Mouse (Mus musculus) monocyte, adult 59 days (primary cell): ENCODE measurements around the gene Olfr1153. TPM values are rescaled to one million over a fixed set of nuclear protein-coding genes. Genes with fewer than 3 reads are reported as not detected.

Source experiments
- total RNA-seq, 2 experiments: library from RNA; stranded (reverse); gene quantifications; one replicate each; pipeline ENCODE4 v1.2.4; 2023

Olfr1153 gene
- not detected for total RNA-seq

DNA sequence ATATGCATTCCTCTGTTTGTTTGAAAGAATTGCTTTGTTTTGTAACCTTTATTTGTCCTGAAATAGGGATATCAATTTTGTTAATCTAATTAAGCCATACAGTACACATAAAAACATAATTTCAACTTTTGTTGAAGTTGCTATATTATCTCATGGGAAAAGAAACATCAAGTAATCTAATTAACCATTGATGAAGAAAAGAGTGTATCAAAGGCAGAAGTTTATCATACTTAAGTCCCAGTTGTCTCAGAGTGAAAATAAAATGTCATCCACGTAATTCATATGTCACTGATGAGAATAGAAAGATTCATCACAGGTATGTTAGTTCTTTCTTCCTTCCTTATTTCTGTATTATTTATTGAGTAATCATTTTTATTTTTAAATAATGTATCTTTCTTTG, at the start of gene Olfr1153:
Gene Olfr1153, plus strand, starts transcription at position 301 of the 400 bp plus-strand sequence.

DNA sequence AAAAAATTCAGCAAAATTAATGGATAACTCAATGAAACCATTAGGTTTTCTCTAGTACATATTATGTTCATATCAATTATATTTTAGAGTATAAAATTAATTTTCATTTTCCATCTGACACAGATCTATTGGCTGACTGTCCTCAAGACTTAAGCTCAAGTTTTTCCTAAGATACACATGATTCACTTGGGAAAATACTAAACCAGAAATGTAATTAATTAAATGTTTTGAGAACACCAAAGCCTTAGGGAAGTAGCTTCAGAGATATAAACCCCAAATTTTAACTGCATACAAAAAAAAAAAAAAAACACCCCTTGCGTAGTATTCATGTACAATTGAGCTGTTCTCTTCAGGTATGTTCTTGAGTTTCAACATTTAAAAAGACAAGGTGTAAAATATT, 39.2 kb upstream of the Olfr1153 start, which contains the start of gene Olfr1151:
Gene Olfr1151, plus strand, starts transcription at position 301 of the 400 bp plus-strand sequence.

DNA sequence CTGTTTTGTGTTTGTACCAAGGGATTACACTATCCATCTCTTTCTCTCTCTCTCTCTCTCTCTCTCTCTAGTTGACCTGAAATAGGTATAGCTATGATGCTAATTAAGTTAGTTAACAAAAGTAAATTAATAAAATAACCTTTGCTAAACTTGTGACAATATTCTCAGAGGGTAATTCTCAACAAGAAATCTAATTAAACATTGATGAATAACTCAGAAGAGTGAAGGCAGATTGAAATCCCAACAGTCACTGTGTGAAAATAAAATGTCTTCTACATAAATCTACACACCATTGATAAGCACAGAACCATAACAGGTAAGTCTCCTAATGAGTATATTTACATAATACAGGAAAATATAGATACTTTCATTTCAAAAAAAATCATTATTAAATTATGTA, 28.6 kb upstream of the Olfr1153 start, which contains the start of gene Olfr1152:
Gene Olfr1152, plus strand, starts transcription at position 301 of the 400 bp plus-strand sequence.

DNA sequence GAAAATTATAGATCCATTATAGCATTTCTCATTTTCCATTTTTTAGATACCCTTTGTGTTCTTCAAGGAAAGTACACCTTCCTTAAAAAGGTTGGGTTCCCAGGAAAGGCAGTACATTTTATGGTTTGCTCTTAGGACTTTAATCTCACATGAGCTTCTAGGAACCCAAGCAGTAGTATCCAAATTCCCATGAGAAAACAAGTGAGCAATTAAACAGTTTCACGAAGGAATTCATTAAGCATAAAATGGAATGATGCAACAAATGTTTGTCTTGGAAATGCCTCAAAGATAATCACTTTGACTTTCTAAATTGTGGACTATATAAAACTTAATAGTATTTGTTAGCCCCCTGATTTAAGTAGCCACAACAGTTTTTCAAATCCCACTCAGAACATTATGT, 10.3 kb downstream of the Olfr1153 start, which contains the start of gene Olfr1154:
Gene Olfr1154, minus strand, starts transcription at position 101 of the 400 bp plus-strand sequence.

DNA sequence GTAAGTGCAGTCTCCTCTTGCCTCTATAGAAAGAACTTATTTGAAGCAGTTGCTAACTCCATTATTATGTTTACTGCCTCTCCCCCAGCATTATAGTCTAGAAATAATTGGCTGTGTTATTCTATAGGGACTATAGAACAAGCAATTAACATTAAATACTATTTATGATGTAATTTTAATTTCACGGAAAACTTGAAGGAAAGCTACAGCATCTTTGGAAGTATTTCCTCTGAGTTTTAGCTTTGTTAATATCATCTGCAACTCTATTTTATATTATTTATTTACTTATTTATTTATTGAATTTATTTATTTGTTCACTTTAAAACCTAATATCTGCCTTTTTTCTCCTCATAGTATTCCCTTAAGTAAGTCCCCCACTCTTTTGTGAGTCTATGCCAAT, 50.3 kb downstream of the Olfr1153 start, which contains the start of gene Olfr1155:
Gene Olfr1155, minus strand, starts transcription at position 101 of the 400 bp plus-strand sequence.

Other genes starting within 250 kb of the Olfr1153 start
- not detected for gene Olfr1133, start 247.6 kb upstream of the Olfr1153 start, total RNA-seq
- gene Olfr1134, start 236.5 kb upstream of the Olfr1153 start, total RNA-seq, result not detected
- not detected for gene Olfr1135, start 221.3 kb upstream of the Olfr1153 start, total RNA-seq
- gene Olfr1136, start 201.0 kb upstream of the Olfr1153 start, total RNA-seq, result not detected
- gene Olfr1137, start 181.8 kb upstream of the Olfr1153 start, total RNA-seq, result not detected
- gene Olfr1138, start 155.0 kb upstream of the Olfr1153 start, total RNA-seq, result not detected
- gene Olfr1140, start 151.2 kb upstream of the Olfr1153 start, total RNA-seq, result not detected
- not detected for gene Olfr1141, start 141.0 kb upstream of the Olfr1153 start, total RNA-seq
- gene Olfr152, start 115.5 kb upstream of the Olfr1153 start, total RNA-seq, result not detected
- not detected for gene Olfr1143, start 94.4 kb upstream of the Olfr1153 start, total RNA-seq
- gene Olfr1145, start 85.1 kb upstream of the Olfr1153 start, total RNA-seq, result not detected
- not detected for gene Olfr1148, start 64.4 kb upstream of the Olfr1153 start, total RNA-seq
- gene Olfr1150-ps1, start 51.0 kb upstream of the Olfr1153 start, total RNA-seq, result not detected
- not detected for gene Olfr1151, start 39.1 kb upstream of the Olfr1153 start, total RNA-seq
- gene Olfr1152, start 28.5 kb upstream of the Olfr1153 start, total RNA-seq, result not detected
- gene Olfr1154, start 10.2 kb downstream of the Olfr1153 start, total RNA-seq, result not detected
- not detected for gene Olfr1155, start 50.2 kb downstream of the Olfr1153 start, total RNA-seq
- gene Olfr1156, start 58.1 kb downstream of the Olfr1153 start, total RNA-seq, result not detected
- not detected for gene Olfr1157, start 73.3 kb downstream of the Olfr1153 start, total RNA-seq
- not detected for gene Olfr74, start 79.7 kb downstream of the Olfr1153 start, total RNA-seq
- gene Olfr1158, start 95.2 kb downstream of the Olfr1153 start, total RNA-seq, result not detected
- not detected for gene Olfr1160, start 113.3 kb downstream of the Olfr1153 start, total RNA-seq
- not detected for gene Olfr1161, start 127.8 kb downstream of the Olfr1153 start, total RNA-seq
- gene Olfr73, start 142.7 kb downstream of the Olfr1153 start, total RNA-seq, result not detected
- gene Olfr1162, start 156.2 kb downstream of the Olfr1153 start, total RNA-seq, result not detected
- not detected for gene Olfr1163, start 176.9 kb downstream of the Olfr1153 start, total RNA-seq
- gene Olfr1164, start 199.0 kb downstream of the Olfr1153 start, total RNA-seq, result not detected
- not detected for gene Olfr1166, start 233.3 kb downstream of the Olfr1153 start, total RNA-seq